Mouse (Mus musculus): ENCODE results near the gene Serpinb6c. TPM values are rescaled to one million over a fixed set of nuclear protein-coding genes. Genes with fewer than 3 reads are reported as not detected.
"Not testable (repeated sequence)": the region's sequence is repeated elsewhere in the genome, so short reads cannot be mapped to it uniquely, and the experiment has no call there.

Serpinb6c gene
- total RNA-seq (2021) (under 1 TPM; 0.63 to 0.66 TPM), polyA plus RNA-seq (2012; rRNA removed) (not detected in 2 replicates)
- long read RNA-seq, partial matches to known transcripts: 0 of 1 reads
- long read RNA-seq, other reads (novel, unspliced or antisense): 0 of 1 reads

GRCm38 (mm10) chr13:33905176-33905954, at the start of gene Serpinb6c:
Serpinb6c (minus strand) TSS chr13:33905708.
- no peak for DNase-seq

DNA sequence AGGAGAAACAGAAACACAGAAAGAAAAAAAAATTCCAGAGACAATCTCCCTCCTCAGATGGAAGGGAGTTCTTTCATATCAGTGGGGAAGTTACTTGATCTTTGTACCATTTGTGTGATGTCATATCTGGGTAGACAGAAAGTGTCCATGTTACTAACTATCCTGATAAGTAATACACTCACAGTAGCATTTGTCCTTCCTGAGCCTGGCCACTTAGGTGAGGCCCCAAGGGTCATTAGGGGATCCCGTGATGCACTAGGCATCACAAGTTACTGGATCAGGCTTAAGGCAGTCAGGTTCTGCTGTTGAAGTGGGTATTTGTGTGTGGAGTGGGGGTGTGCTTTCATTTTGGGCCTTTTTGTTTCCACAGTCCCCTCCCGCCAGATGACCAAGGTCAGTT, 47.4 kb upstream of the Serpinb6c start:
- DNase-seq: peak; percentile 37

DNA sequence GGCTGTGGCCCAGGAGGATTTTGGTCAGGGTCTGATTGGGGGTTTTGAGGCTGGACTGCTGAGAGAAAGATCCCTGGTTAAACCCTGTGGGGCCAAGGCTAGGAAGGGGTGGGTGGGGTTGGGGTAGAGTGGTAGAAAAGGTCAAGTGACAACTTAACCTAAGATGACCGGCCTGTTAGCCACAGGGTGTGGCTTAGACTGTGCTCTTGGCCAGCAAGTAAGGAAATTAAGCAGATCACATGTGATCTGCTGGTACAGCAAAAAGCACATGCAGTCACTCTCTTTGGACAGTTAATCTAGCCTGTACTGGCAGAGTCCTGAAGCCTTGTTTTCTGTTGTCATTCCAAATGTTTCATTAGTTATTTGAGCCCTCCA, 46.6 kb upstream of the Serpinb6c start:
- peak; percentile 74 for DNase-seq

DNA sequence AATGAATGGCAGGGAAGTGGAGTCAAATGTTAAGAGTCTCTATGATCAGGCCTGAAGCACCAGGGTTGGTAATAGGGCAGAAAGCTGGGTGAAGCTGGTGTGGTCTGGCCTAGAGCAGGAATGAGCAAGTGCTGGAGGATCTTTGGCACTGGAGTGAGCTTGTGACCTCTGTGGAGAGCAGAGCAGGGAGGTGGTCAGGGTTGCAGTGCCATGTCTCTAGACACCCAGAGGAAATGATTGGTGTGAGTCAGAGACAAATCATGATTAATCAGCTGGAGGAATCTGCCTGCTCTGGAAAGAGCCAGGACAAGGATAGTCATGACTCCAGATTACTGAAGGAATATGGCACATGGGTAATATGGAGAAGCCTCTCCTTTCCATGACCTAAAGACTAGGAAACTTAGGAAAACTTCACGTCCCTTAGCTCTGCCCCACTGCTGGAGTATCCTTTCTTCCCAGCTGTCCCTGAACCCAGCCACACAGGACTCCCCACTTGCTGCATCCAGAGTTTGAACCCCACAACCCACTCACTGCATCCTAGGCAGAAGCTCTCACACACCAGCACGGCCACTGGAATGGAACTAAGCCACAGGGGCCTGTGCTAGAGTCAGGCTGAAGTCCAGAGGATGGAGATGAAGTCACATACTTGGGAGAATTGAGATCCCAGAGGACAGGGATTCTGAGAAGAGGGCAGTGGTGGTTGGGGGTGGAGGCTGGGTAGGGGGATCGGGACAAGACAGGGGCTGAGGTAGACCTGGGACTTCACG, 46.0 kb upstream of the Serpinb6c start:
- peak; percentile 88 for DNase-seq

- DNase-seq: peak; percentile 60
These were observed 36.8 kb upstream of the Serpinb6c start for GRCm38 (mm10) chr13:33942212-33942779.

GRCm38 (mm10) chr13:33941288-33941808, 35.8 kb upstream of the Serpinb6c start:
- DNase-seq: peak; percentile 45

DNA sequence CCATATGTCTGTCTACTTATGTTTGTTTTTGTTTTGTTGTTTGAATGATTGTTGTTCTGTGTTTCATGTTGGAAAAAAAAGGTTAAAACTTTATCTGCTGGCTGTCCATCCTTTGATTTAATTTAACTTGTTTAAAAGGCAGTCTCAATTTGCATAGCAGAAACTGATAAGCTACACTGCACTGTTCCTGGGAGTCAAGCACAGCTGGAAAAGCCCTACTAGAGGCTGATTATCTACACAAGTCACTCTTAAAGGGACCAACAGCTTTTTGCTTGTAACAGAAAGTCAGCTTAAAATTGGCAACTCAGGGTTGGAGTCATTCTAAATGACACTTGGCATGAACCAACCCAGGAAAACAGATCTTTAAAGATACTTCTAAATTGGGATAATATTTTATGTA, 32.1 kb upstream of the Serpinb6c start:
- DNase-seq: not testable (repeated sequence)

- DNase-seq: no peak
These were observed 31.6 kb upstream of the Serpinb6c start for GRCm38 (mm10) chr13:33937151-33937550.

DNA sequence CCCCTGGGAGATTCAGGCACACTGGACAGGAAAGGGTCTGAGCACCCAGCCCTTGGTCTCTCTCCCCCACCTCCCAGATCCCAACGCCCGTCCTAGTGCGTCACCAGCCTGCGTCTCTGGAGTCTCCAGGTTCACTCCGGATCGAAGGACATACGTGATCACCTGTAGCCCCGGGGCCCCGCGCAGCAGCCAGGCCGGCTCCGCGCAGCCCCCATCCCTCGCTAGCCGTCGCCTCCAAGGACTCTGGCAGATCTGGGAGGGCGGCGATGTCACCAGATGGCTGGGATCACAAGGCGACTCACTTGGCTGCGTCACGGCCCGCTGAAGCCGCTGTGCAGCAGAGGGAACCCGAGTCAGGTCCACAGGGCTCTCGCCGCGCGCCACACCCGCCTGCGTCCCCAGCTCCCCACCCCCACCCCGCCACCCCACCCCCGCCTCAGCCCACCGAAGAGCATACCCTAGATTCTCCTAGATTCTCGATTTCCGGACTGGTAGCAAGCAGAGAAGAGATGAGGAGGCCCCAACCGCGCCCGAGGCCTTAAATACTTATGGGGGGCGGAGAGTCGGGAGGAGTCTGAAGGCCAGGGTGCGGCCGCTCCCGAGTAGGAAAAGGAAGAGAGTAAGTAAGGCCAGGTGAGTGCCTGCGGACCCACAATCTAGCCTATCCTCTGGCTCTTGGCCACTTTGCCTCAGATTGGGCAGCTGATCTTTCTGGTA, 30.1 kb upstream of the Serpinb6c start:
- peak; percentile 88 for DNase-seq

GRCm38 (mm10) chr13:33934743-33935142, 29.2 kb upstream of the Serpinb6c start:
- peak; percentile 81 for DNase-seq

- DNase-seq: peak; percentile 26
These were observed 25.4 kb upstream of the Serpinb6c start for GRCm38 (mm10) chr13:33930912-33931311.

DNA sequence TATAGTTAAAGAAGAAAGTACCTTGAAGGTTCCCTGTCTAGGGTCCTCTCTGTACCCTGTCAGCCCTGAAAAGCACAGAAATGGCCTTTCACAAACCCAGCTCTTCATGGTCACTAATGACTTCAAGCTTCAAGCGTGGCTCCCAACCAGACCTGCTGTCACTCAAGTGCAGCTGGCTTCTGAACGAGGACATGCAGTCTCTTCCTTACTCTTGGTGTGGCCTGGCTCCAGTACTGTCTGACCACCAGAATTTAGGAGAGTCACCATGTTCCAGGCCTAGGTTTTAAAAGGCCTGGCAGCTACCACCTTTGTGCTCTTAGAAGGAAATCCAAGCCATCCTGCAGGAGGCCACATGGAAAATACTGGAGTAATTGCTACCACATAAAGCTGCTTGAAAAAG, 24.8 kb upstream of the Serpinb6c start:
- no peak for DNase-seq

GRCm38 (mm10) chr13:33921699-33922098, 16.2 kb upstream of the Serpinb6c start:
- no peak for DNase-seq

- DNase-seq: no peak
These were observed 15.5 kb upstream of the Serpinb6c start for GRCm38 (mm10) chr13:33921041-33921440.

DNA sequence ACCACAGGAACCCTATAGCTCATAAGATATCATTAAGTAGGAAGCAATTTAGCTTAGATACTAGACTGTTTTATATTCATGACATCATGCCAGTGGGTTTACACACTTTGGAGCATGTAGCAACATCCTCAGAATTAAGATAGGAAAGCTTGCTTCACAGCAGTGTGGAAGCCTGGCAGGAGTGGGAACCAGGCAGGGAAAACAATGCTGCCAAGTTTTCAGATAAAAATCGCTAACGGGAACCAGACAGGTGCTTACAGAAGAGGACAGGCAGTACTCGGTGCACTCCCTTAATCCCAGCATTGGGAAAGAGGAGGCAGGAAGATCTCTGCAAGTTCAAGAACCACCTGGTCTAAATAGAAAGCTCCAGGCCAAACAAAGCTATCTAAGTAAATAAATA, 1.3 kb upstream of the Serpinb6c start:
- DNase-seq: no peak

- DNase-seq: no peak
These were observed 2.2 kb downstream of the Serpinb6c start for GRCm38 (mm10) chr13:33903290-33903689.

DNA sequence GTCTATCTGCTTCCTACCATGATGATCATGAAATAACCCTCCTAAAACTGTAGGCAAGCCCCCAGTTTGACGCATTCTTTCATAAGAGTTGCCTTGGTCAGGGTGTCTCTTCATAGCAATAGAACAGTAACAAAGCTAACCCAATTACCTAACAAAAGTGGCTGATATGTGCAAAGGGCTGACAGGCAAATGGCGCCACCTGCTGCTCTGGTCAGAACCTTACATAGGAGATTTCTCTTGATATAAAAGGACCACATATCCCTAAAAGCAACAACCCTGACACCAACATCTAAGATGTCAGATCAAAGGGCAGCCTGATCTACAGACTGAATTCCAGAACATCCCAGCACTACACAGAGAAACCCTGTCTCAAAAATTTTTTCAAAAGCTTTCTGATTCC, 11.3 kb downstream of the Serpinb6c start:
- DNase-seq: peak; percentile 29

GRCm38 (mm10) chr13:33843308-33843707, 62.2 kb downstream of the Serpinb6c start, which contains the start of gene Serpinb6e:
Serpinb6e (minus strand) TSS chr13:33843408.
- no peak for DNase-seq

GRCm38 (mm10) chr13:33830751-33831150, 74.8 kb downstream of the Serpinb6c start:
- no peak for DNase-seq

Measured in adrenal gland, adult 2 months (tissue).